Mouse (Mus musculus): ENCODE data around the gene Pxylp1. TPM values are rescaled to one million over a fixed set of nuclear protein-coding genes. Genes with fewer than 3 reads are reported as not detected.
A peak's percentile ranks its signal among the peaks of the same experiment; 100 is the strongest.

The Pxylp1 gene
- total RNA-seq, 2 experiments from 2014 or later = 14.5 to 16.3 TPM

GRCm38 (mm10) chr9:96891341-96892330 lies 833 bp downstream of the Pxylp1 start:
- DNase-seq (ENCODE audit: low spot score in 2 of 2) = no peak

GRCm38 (mm10) chr9:96890756-96891155 lies 1.7 kb downstream of the Pxylp1 start:
- no peak for DNase-seq (ENCODE audit: low spot score in 2 of 2)

- no peak for DNase-seq (ENCODE audit: low spot score in 2 of 2)
Observed at GRCm38 (mm10) chr9:96890266-96890665, 2.2 kb downstream of the Pxylp1 start.

- peak; percentile 80 to 86 for DNase-seq (ENCODE audit: low spot score in 2 of 2)
Observed at GRCm38 (mm10) chr9:96889345-96890021, 3.0 kb downstream of the Pxylp1 start.

GRCm38 (mm10) chr9:96888742-96889344 lies 3.6 kb downstream of the Pxylp1 start:
- DNase-seq (ENCODE audit: low spot score in 2 of 2) = no peak

GRCm38 (mm10) chr9:96887954-96888353 lies 4.5 kb downstream of the Pxylp1 start:
- peak in 1 of 2 experiments; percentile 40 for DNase-seq (ENCODE audit: low spot score in 2 of 2)

GRCm38 (mm10) chr9:96887492-96887891 lies 5.0 kb downstream of the Pxylp1 start:
- DNase-seq (ENCODE audit: low spot score in 2 of 2) = no peak

- no peak for DNase-seq (ENCODE audit: low spot score in 2 of 2)
Observed at GRCm38 (mm10) chr9:96885781-96886180, 6.7 kb downstream of the Pxylp1 start.

GRCm38 (mm10) chr9:96882496-96883265 lies 9.8 kb downstream of the Pxylp1 start:
- DNase-seq (ENCODE audit: low spot score in 2 of 2) = no peak

GRCm38 (mm10) chr9:96881901-96882300 lies 10.6 kb downstream of the Pxylp1 start:
- no peak for DNase-seq (ENCODE audit: low spot score in 2 of 2)

- no peak for DNase-seq (ENCODE audit: low spot score in 2 of 2)
Observed at GRCm38 (mm10) chr9:96879024-96879423, 13.4 kb downstream of the Pxylp1 start.

GRCm38 (mm10) chr9:96878464-96878863 lies 14.0 kb downstream of the Pxylp1 start:
- DNase-seq (ENCODE audit: low spot score in 2 of 2) = no peak

GRCm38 (mm10) chr9:96875704-96876103 lies 16.8 kb downstream of the Pxylp1 start:
- no peak for DNase-seq (ENCODE audit: low spot score in 2 of 2)

- peak; percentile 77 to 90 for DNase-seq (ENCODE audit: low spot score in 2 of 2)
Observed at GRCm38 (mm10) chr9:96873082-96873481, 19.4 kb downstream of the Pxylp1 start.

GRCm38 (mm10) chr9:96870104-96870503 lies 22.4 kb downstream of the Pxylp1 start:
- DNase-seq (ENCODE audit: low spot score in 2 of 2) = no peak

- no peak for DNase-seq (ENCODE audit: low spot score in 2 of 2)
Observed at GRCm38 (mm10) chr9:96869542-96869941, 22.9 kb downstream of the Pxylp1 start.

- no peak for DNase-seq (ENCODE audit: low spot score in 2 of 2)
Observed at GRCm38 (mm10) chr9:96868546-96868945, 23.9 kb downstream of the Pxylp1 start.

- DNase-seq (ENCODE audit: low spot score in 2 of 2) = no peak
Observed at GRCm38 (mm10) chr9:96867165-96867564, 25.3 kb downstream of the Pxylp1 start.

- no peak for DNase-seq (ENCODE audit: low spot score in 2 of 2)
Observed at GRCm38 (mm10) chr9:96866196-96866595, 26.3 kb downstream of the Pxylp1 start.

GRCm38 (mm10) chr9:96865473-96866050 lies 26.9 kb downstream of the Pxylp1 start:
- DNase-seq (ENCODE audit: low spot score in 2 of 2) = no peak

- no peak for DNase-seq (ENCODE audit: low spot score in 2 of 2)
Observed at GRCm38 (mm10) chr9:96863539-96863938, 28.9 kb downstream of the Pxylp1 start.

Measured in layer of hippocampus, postnatal 14 days (tissue).